13 mouse cellular contexts compared by ENCODE assay signal in genomic region chr15:27789325-27789724, GRCm38 (mm10).
DNase-seq lines count a peak whose midpoint lies in the region; ATAC-seq lines count a peak whose summit lies in the region.
"Had no signal": no experiment of that assay in that cellular context is flagged by ENCODE, and none has a peak within 500 bp of the region (broad histone marks: within the 10 kb centered on the region; RNA-seq: fewer than 3 reads in every experiment).

No protein-coding gene starts in this region.

- H3K9me3 ChIP-seq in kidney, embryonic 14.5 days (ENCODE audit: control insufficient read depth, low read length): no peaks in the 10 kb centered on the region
- no peaks in the 10 kb centered on the region for H3K9me3 ChIP-seq in embryonic facial prominence, embryonic 12.5 days
- no peaks in the 10 kb centered on the region for H3K9me3 ChIP-seq in forebrain, embryonic 16.5 days (ENCODE audit: control insufficient read depth, low read length)
- no peaks in the 10 kb centered on the region for H3K9me3 ChIP-seq in midbrain, embryonic 15.5 days

- DNase-seq in kidney, postnatal 36 days: no peak
- DNase-seq in c-Kit-positive CD71-positive TER-119-positive erythroid progenitor cells, embryonic 14.5 days (ENCODE audit: low spot score): no peak
- DNase-seq in cerebellum, postnatal 4 days (ENCODE audit: low spot score in 2 of 2): no peak
- DNase-seq: heart, adult 2 months; layer of hippocampus, postnatal 36 days; lung, adult 2 months; thymus, postnatal 36 days had no signal

- WGBS in kidney, embryonic 14.5 days: 41% methylated on average over 3 of the region's 3 CpGs
- WGBS in embryonic facial prominence, embryonic 12.5 days: 61% methylated on average over 3 of the region's 3 CpGs
- 17% methylated on average over 3 of the region's 3 CpGs for WGBS in forebrain, embryonic 16.5 days
- 65% methylated on average over 3 of the region's 3 CpGs for WGBS in midbrain, embryonic 15.5 days

- ATAC-seq in kidney, embryonic 14.5 days (ENCODE audit: low FRiP score, low TSS enrichment): no peak
- no peak for ATAC-seq in embryonic facial prominence, embryonic 12.5 days (ENCODE audit: insufficient number of reproducible peaks, insufficient read depth, low FRiP score, low TSS enrichment)
- peak; percentile 21; the same call in 1 of the 2 replicates for ATAC-seq in forebrain, embryonic 16.5 days
- no peak for ATAC-seq in midbrain, embryonic 15.5 days (replicated peaks)
- ATAC-seq: activated CD4-positive, CD25-positive, alpha-beta regulatory T cell, adult 4 months had no signal

- H3K36me3 ChIP-seq in kidney, embryonic 14.5 days (ENCODE audit: control insufficient read depth, insufficient read depth, low read length): no peaks in the 10 kb centered on the region
- no peaks in the 10 kb centered on the region for H3K36me3 ChIP-seq in embryonic facial prominence, embryonic 12.5 days
- no peaks in the 10 kb centered on the region for H3K36me3 ChIP-seq in forebrain, embryonic 16.5 days (ENCODE audit: control insufficient read depth, insufficient read depth)
- no peaks in the 10 kb centered on the region for H3K36me3 ChIP-seq in midbrain, embryonic 15.5 days (replicated peaks)

- H3K4me1 ChIP-seq in kidney, embryonic 14.5 days (ENCODE audit: control insufficient read depth, insufficient read depth, low read length): peaks cover 61% of the 10 kb centered on the region
- H3K4me1 ChIP-seq in embryonic facial prominence, embryonic 12.5 days: peaks cover 89% of the 10 kb centered on the region
- H3K4me1 ChIP-seq in forebrain, embryonic 16.5 days (replicated peaks; ENCODE audit: control insufficient read depth, insufficient read depth, low read length): peaks cover 66% of the 10 kb centered on the region
- H3K4me1 ChIP-seq in midbrain, embryonic 15.5 days: peaks cover 81% of the 10 kb centered on the region

- H3K4me3 ChIP-seq in kidney, embryonic 14.5 days (ENCODE audit: low read length): no peak overlapping the region
- H3K4me3 ChIP-seq in embryonic facial prominence, embryonic 12.5 days: no peak overlapping the region
- no peak overlapping the region for H3K4me3 ChIP-seq in forebrain, embryonic 16.5 days (replicated peaks; ENCODE audit: low read length)
- H3K4me3 ChIP-seq in midbrain, embryonic 15.5 days: no peak overlapping the region
- H3K4me3 ChIP-seq: erythroblast, embryonic 14.5 days; heart, adult 2 months had no signal

- no peak overlapping the region for H3K4me2 ChIP-seq in kidney, embryonic 14.5 days (replicated peaks; ENCODE audit: low read depth, low read length)
- H3K4me2 ChIP-seq in embryonic facial prominence, embryonic 12.5 days (replicated peaks): peak overlapping the region; percentile 18
- no peak overlapping the region for H3K4me2 ChIP-seq in forebrain, embryonic 16.5 days (ENCODE audit: low read length)
- H3K4me2 ChIP-seq in midbrain, embryonic 15.5 days: no peak overlapping the region

- H3K27ac ChIP-seq in kidney, embryonic 14.5 days (ENCODE audit: low read depth, low read length): peak overlapping the region; percentile 65; the same call in 1 of the 2 replicates
- H3K27ac ChIP-seq in embryonic facial prominence, embryonic 12.5 days: peak overlapping the region; percentile 97
- 0 out of 2 replicates have a peak overlapping the region, but pooled peaks have one; percentile 10 for H3K27ac ChIP-seq in forebrain, embryonic 16.5 days (ENCODE audit: low read length)
- peak overlapping the region; percentile 38; the same call in 1 of the 2 replicates for H3K27ac ChIP-seq in midbrain, embryonic 15.5 days

- H3K9ac ChIP-seq in kidney, embryonic 14.5 days (ENCODE audit: low read depth, low read length): no peak overlapping the region
- 0 out of 2 replicates have a peak overlapping the region, but pooled peaks have one; percentile 15 for H3K9ac ChIP-seq in embryonic facial prominence, embryonic 12.5 days
- H3K9ac ChIP-seq in forebrain, embryonic 16.5 days (replicated peaks; ENCODE audit: low read depth, low read length): no peak overlapping the region
- peak overlapping the region; percentile 23; the same call in 1 of the 2 replicates for H3K9ac ChIP-seq in midbrain, embryonic 15.5 days

- H3K27me3 ChIP-seq in kidney, embryonic 14.5 days (ENCODE audit: control insufficient read depth, insufficient read depth, low read length): no peaks in the 10 kb centered on the region
- no peaks in the 10 kb centered on the region for H3K27me3 ChIP-seq in embryonic facial prominence, embryonic 12.5 days
- H3K27me3 ChIP-seq in forebrain, embryonic 16.5 days (replicated peaks; ENCODE audit: control insufficient read depth, insufficient read depth, low read length): no peaks in the 10 kb centered on the region
- H3K27me3 ChIP-seq in midbrain, embryonic 15.5 days (replicated peaks): no peaks in the 10 kb centered on the region

Comparison
In these comparisons a context has a peak if more than half of its experiments do, and no peak if none do; other contexts are left out.
1. H3K27ac ChIP-seq: peak in every context shown above with its lines; median percentile 97 in embryonic facial prominence, embryonic 12.5 days; 65 in kidney, embryonic 14.5 days; 38 in midbrain, embryonic 15.5 days; 10 in forebrain, embryonic 16.5 days.
2. H3K9ac ChIP-seq: peak in embryonic facial prominence, embryonic 12.5 days (single experiment) and midbrain, embryonic 15.5 days (single experiment); none in kidney, embryonic 14.5 days (single experiment) and forebrain, embryonic 16.5 days (single experiment).